Mouse (Mus musculus): ENCODE measurements at regions not wholly inside any gene's neighbourhood (a gene's known extent, or its start where the extent isn't known, plus 50 kb on each side); places are given as distances from the start of the nearest gene placed in this dataset.
"Not testable (repeated sequence)": the region's sequence is repeated elsewhere in the genome, so short reads cannot be mapped to it uniquely, and the experiment has no call there.

GRCm38 (mm10) chr12:16374331-16374996 lies 236.3 kb downstream of the Lpin1 start:
- no peak for ATAC-seq

- ATAC-seq = no peak
Observed at GRCm38 (mm10) chr12:16370061-16370460, 240.7 kb downstream of the Lpin1 start.

GRCm38 (mm10) chr12:16362341-16362740 lies 248.4 kb downstream of the Lpin1 start:
- ATAC-seq = no peak

GRCm38 (mm10) chr12:16358831-16359230 lies 251.9 kb downstream of the Lpin1 start:
- no peak for ATAC-seq

GRCm38 (mm10) chr12:16354711-16355110 lies 256.1 kb downstream of the Lpin1 start:
- no peak for ATAC-seq

GRCm38 (mm10) chr12:16351751-16352150 lies 259.0 kb downstream of the Lpin1 start:
- ATAC-seq = no peak

GRCm38 (mm10) chr12:16349310-16349709 lies 261.5 kb downstream of the Lpin1 start:
- ATAC-seq = no peak

GRCm38 (mm10) chr12:16344021-16344420 lies 266.7 kb downstream of the Lpin1 start:
- ATAC-seq = no peak

GRCm38 (mm10) chr12:16342030-16342429 lies 268.7 kb downstream of the Lpin1 start:
- ATAC-seq = not testable (repeated sequence)

- no peak for ATAC-seq
Observed at GRCm38 (mm10) chr12:16331456-16331855, 279.3 kb downstream of the Lpin1 start.

GRCm38 (mm10) chr12:16329129-16329528 lies 281.6 kb downstream of the Lpin1 start:
- ATAC-seq = no peak

- no peak for ATAC-seq
Observed at GRCm38 (mm10) chr12:16320536-16321402, 290.0 kb downstream of the Lpin1 start.

- ATAC-seq = no peak
Observed at GRCm38 (mm10) chr12:16308101-16308500, 302.7 kb downstream of the Lpin1 start.

GRCm38 (mm10) chr12:16304701-16305377 lies 305.9 kb downstream of the Lpin1 start:
- peak; percentile 59 for ATAC-seq

- ATAC-seq = no peak
Observed at GRCm38 (mm10) chr12:16285061-16285460, 325.7 kb downstream of the Lpin1 start.

GRCm38 (mm10) chr12:16279146-16279545 lies 331.6 kb downstream of the Lpin1 start:
- ATAC-seq = no peak

GRCm38 (mm10) chr12:16277567-16278332 lies 333.0 kb downstream of the Lpin1 start:
- ATAC-seq = no peak

GRCm38 (mm10) chr12:16277144-16277543 lies 333.6 kb downstream of the Lpin1 start:
- ATAC-seq = no peak

GRCm38 (mm10) chr12:16276301-16276700 lies 334.5 kb downstream of the Lpin1 start:
- no peak for ATAC-seq

GRCm38 (mm10) chr12:16272441-16272840 lies 338.3 kb downstream of the Lpin1 start:
- ATAC-seq = no peak

- no peak for ATAC-seq
Observed at GRCm38 (mm10) chr12:16270876-16271275, 339.9 kb downstream of the Lpin1 start.

- ATAC-seq = no peak
Observed at GRCm38 (mm10) chr12:16269706-16270105, 341.1 kb downstream of the Lpin1 start.
